Mouse (Mus musculus): ENCODE measurements around the gene Cdk7. TPM values are rescaled to one million over a fixed set of nuclear protein-coding genes. Genes with fewer than 3 reads are reported as not detected.

The Cdk7 gene
- 27.1 and 29.5 TPM in 2 replicates for polyA plus RNA-seq (2012; ENCODE audit: insufficient read depth, insufficient read length, missing spikeins)

GRCm38 (mm10) chr13:100730861-100731176 is at the start of gene Cdk7:
TSS of gene Cdk7 (minus strand) at chr13:100730939.
- Histone ChIP-seq H3K27ac (ENCODE audit: insufficient read depth, low read depth, low read length) (peak within 1 kb of the TSS; percentile 69), H3K4me1 (ENCODE audit: control insufficient read depth, insufficient read depth, low read length) (peaks cover 10% of the 10 kb centered on the region), H3K4me3 (ENCODE audit: insufficient read depth, low read length) (peak within 1 kb of the TSS; percentile 86)
- no peak for TF ChIP-seq POLR2A (IDR thresholded peaks at IDR 0.05; ENCODE audit: borderline replicate concordance, low read depth, low read length)
- TF ChIP-seq CTCF (IDR thresholded peaks at IDR 0.05; ENCODE audit: low read depth, low read length): no peak

DNA sequence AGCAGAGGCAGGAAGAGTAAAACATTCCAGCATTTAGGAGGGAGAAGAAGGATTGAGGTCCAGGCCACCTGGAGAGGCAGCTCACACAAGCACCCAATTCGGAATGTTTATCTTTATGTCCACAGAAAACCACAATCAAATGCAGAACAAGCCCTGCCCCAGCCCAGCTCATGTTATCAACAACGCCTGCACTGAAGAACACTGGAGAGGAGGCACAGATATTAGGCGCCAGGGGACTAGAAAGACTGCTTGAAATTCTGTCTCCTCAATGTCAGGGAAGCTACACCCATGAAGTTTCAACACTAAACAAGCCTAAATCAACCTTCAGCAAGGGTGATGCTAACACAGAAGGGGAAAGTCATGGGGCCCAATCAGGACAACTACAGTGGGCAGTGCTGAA is 46.8 kb upstream of the Cdk7 start:
- no peak overlapping the region for H3K4me3 ChIP-seq (ENCODE audit: insufficient read depth, low read length)
- TF ChIP-seq POLR2A (IDR thresholded peaks at IDR 0.05; ENCODE audit: borderline replicate concordance, low read depth, low read length) (no peak), CTCF (IDR thresholded peaks at IDR 0.05; ENCODE audit: low read depth, low read length) (no peak)
- H3K27ac ChIP-seq (ENCODE audit: insufficient read depth, low read depth, low read length): no peak overlapping the region
- 0 out of 2 replicates have a peak, but pooled peaks cover 3% of the 10 kb centered on the region for H3K4me1 ChIP-seq (ENCODE audit: control insufficient read depth, insufficient read depth, low read length)

GRCm38 (mm10) chr13:100776710-100777109 is 46.0 kb upstream of the Cdk7 start:
- Histone ChIP-seq H3K4me1 (ENCODE audit: control insufficient read depth, insufficient read depth, low read length) (0 out of 2 replicates have a peak, but pooled peaks cover 3% of the 10 kb centered on the region), H3K4me3 (ENCODE audit: insufficient read depth, low read length) (no peak overlapping the region), H3K27ac (ENCODE audit: insufficient read depth, low read depth, low read length) (no peak overlapping the region)
- TF ChIP-seq POLR2A (IDR thresholded peaks at IDR 0.05; ENCODE audit: borderline replicate concordance, low read depth, low read length) (no peak), CTCF (IDR thresholded peaks at IDR 0.05; ENCODE audit: low read depth, low read length) (no peak)

GRCm38 (mm10) chr13:100776056-100776419 is 45.3 kb upstream of the Cdk7 start:
- H3K27ac ChIP-seq (ENCODE audit: insufficient read depth, low read depth, low read length): no peak overlapping the region
- 0 out of 2 replicates have a peak, but pooled peaks cover 3% of the 10 kb centered on the region for H3K4me1 ChIP-seq (ENCODE audit: control insufficient read depth, insufficient read depth, low read length)
- H3K4me3 ChIP-seq (ENCODE audit: insufficient read depth, low read length): peak overlapping the region; percentile 97
- TF ChIP-seq CTCF (IDR thresholded peaks at IDR 0.05; ENCODE audit: low read depth, low read length) (no peak), POLR2A (IDR thresholded peaks at IDR 0.05; ENCODE audit: borderline replicate concordance, low read depth, low read length) (no peak)

- TF ChIP-seq CTCF (IDR thresholded peaks at IDR 0.05; ENCODE audit: low read depth, low read length): no peak
- 0 out of 2 replicates have a peak, but pooled peaks have one; percentile 19 for TF ChIP-seq POLR2A (IDR thresholded peaks at IDR 0.05; ENCODE audit: borderline replicate concordance, low read depth, low read length)
- Histone ChIP-seq H3K4me3 (ENCODE audit: insufficient read depth, low read length) (peak within 1 kb of the TSS; percentile 97), H3K27ac (ENCODE audit: insufficient read depth, low read depth, low read length) (no peak within 1 kb of the TSS), H3K4me1 (ENCODE audit: control insufficient read depth, insufficient read depth, low read length) (0 out of 2 replicates have a peak, but pooled peaks cover 3% of the 10 kb centered on the region)
Observed at GRCm38 (mm10) chr13:100775252-100776055, 44.7 kb upstream of the Cdk7 start, which contains the start of gene Cenph. TSS of gene Cenph (minus strand) at chr13:100775899.

GRCm38 (mm10) chr13:100774704-100775103 is 44.0 kb upstream of the Cdk7 start:
- Histone ChIP-seq H3K4me1 (ENCODE audit: control insufficient read depth, insufficient read depth, low read length) (0 out of 2 replicates have a peak, but pooled peaks cover 3% of the 10 kb centered on the region), H3K4me3 (ENCODE audit: insufficient read depth, low read length) (peak overlapping the region; percentile 97), H3K27ac (ENCODE audit: insufficient read depth, low read depth, low read length) (no peak overlapping the region)
- TF ChIP-seq CTCF (IDR thresholded peaks at IDR 0.05; ENCODE audit: low read depth, low read length) (no peak), POLR2A (IDR thresholded peaks at IDR 0.05; ENCODE audit: borderline replicate concordance, low read depth, low read length) (no peak)

DNA sequence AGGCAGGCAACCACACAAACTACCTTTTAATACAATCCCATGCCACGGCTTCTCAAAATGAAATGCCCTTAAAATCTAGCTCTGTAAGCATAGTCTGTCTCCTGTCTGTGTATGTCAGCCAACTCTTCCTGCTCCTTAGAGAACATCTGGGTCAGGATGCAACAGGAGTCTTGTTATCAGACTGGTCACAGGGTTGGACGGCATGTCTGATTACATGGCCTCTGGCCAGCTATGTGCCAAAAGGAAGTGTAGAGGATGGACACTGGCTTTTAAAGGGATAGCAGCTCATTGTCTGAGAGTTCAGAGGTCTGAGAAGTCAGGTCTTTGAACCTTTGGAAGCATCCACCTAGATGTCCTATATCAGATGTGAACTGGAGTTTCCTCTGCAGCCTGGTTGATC is 24.6 kb upstream of the Cdk7 start:
- TF ChIP-seq CTCF (IDR thresholded peaks at IDR 0.05; ENCODE audit: low read depth, low read length) (no peak), POLR2A (IDR thresholded peaks at IDR 0.05; ENCODE audit: borderline replicate concordance, low read depth, low read length) (no peak)
- Histone ChIP-seq H3K27ac (ENCODE audit: insufficient read depth, low read depth, low read length) (no peak overlapping the region), H3K4me1 (ENCODE audit: control insufficient read depth, insufficient read depth, low read length) (peaks cover 3% of the 10 kb centered on the region; the same call in 1 of the 2 replicates), H3K4me3 (ENCODE audit: insufficient read depth, low read length) (no peak overlapping the region)

- H3K4me1 ChIP-seq (ENCODE audit: control insufficient read depth, insufficient read depth, low read length): peaks cover 3% of the 10 kb centered on the region; the same call in 1 of the 2 replicates
- H3K4me3 ChIP-seq (ENCODE audit: insufficient read depth, low read length): no peak overlapping the region
- no peak overlapping the region for H3K27ac ChIP-seq (ENCODE audit: insufficient read depth, low read depth, low read length)
- TF ChIP-seq POLR2A (IDR thresholded peaks at IDR 0.05; ENCODE audit: borderline replicate concordance, low read depth, low read length): no peak
- TF ChIP-seq CTCF (IDR thresholded peaks at IDR 0.05; ENCODE audit: low read depth, low read length): no peak
Observed at GRCm38 (mm10) chr13:100754186-100754585, 23.4 kb upstream of the Cdk7 start.

- no peak for TF ChIP-seq CTCF (IDR thresholded peaks at IDR 0.05; ENCODE audit: low read depth, low read length)
- TF ChIP-seq POLR2A (IDR thresholded peaks at IDR 0.05; ENCODE audit: borderline replicate concordance, low read depth, low read length): no peak
- Histone ChIP-seq H3K27ac (ENCODE audit: insufficient read depth, low read depth, low read length) (no peak overlapping the region), H3K4me3 (ENCODE audit: insufficient read depth, low read length) (no peak overlapping the region), H3K4me1 (ENCODE audit: control insufficient read depth, insufficient read depth, low read length) (peaks cover 3% of the 10 kb centered on the region; the same call in 1 of the 2 replicates)
Observed at GRCm38 (mm10) chr13:100753011-100753410, 22.3 kb upstream of the Cdk7 start.

GRCm38 (mm10) chr13:100752529-100752928 is 21.8 kb upstream of the Cdk7 start:
- H3K4me1 ChIP-seq (ENCODE audit: control insufficient read depth, insufficient read depth, low read length): peaks cover 3% of the 10 kb centered on the region; the same call in 1 of the 2 replicates
- no peak overlapping the region for H3K4me3 ChIP-seq (ENCODE audit: insufficient read depth, low read length)
- TF ChIP-seq POLR2A (IDR thresholded peaks at IDR 0.05; ENCODE audit: borderline replicate concordance, low read depth, low read length) (no peak), CTCF (IDR thresholded peaks at IDR 0.05; ENCODE audit: low read depth, low read length) (no peak)
- no peak overlapping the region for H3K27ac ChIP-seq (ENCODE audit: insufficient read depth, low read depth, low read length)

All from bone marrow macrophage, adult 2 months (primary cell).